Mouse (Mus musculus) ES-E14 (cell line): ENCODE data around the gene Serpinh1. TPM values are rescaled to one million over a fixed set of nuclear protein-coding genes. Genes with fewer than 3 reads are reported as not detected.

ENCODE experiments used
- DNase-seq: peaks from one replicate; pipeline ENCODE4 v3.0.0-alpha.2; 2013; ENCODE audit warnings: low read depth, low spot score
- H3K27ac ChIP-seq: 2 replicates; pipeline ENCODE4 v1.5.1; 2012; ENCODE audit warnings: low read depth, mild to moderate bottlenecking, low read length, moderate library complexity, mixed read lengths; ENCODE audit not compliant: poor library complexity, insufficient read depth, severe bottlenecking
- H3K36me3 ChIP-seq: 2 replicates; pipeline ENCODE4 v1.6.1; 2012; ENCODE audit warnings: mild to moderate bottlenecking, low read length, moderate library complexity, mixed read lengths; ENCODE audit not compliant: control insufficient read depth, poor library complexity, insufficient read depth, severe bottlenecking
- H3K4me1 ChIP-seq, 2 experiments: fragments of 150-350 bp in 1 of 2; sonication (generic) in 1 of 2; 2 replicates each; pipeline ENCODE4 v1.6.1; 2012; ENCODE audit warnings: low read length in 2 of 2, mild to moderate bottlenecking in 1 of 2, mixed read lengths in 1 of 2; ENCODE audit not compliant: control insufficient read depth in 2 of 2, insufficient read depth in 2 of 2, poor library complexity in 1 of 2
- H3K4me3 ChIP-seq, 2 experiments: fragments of 150-350 bp in 1 of 2; sonication (generic) in 1 of 2; 2 replicates each; pipeline ENCODE4 v1.5.1; 2012; ENCODE audit warnings: low read length in 2 of 2, low read depth in 1 of 2, mild to moderate bottlenecking in 1 of 2, mixed read lengths in 1 of 2; ENCODE audit not compliant: insufficient read depth in 1 of 2, poor library complexity in 1 of 2, severe bottlenecking in 1 of 2
- H3K9ac ChIP-seq: 2 replicates; pipeline ENCODE4 v1.6.1; 2012; ENCODE audit warnings: low read depth, mild to moderate bottlenecking, low read length, mixed read lengths; ENCODE audit not compliant: poor library complexity, insufficient read depth, severe bottlenecking
- H3K9me3 ChIP-seq: fragments of 150-350 bp; sonication (generic); 2 replicates; pipeline ENCODE4 v1.6.1; 2012; ENCODE audit warnings: low read depth, mild to moderate bottlenecking, low read length; ENCODE audit not compliant: control insufficient read depth, insufficient read depth
- CHD2 ChIP-seq: IDR thresholded peaks from 2 replicates; pipeline ENCODE4 v1.6.1; 2014; ENCODE audit warnings: mild to moderate bottlenecking, low read depth, low read length, inconsistent platforms
- HCFC1 ChIP-seq: IDR thresholded peaks from 2 replicates; pipeline ENCODE4 v1.6.1; 2012; ENCODE audit warnings: low read length, inconsistent platforms, borderline replicate concordance; ENCODE audit not compliant: insufficient read depth
- MAFK ChIP-seq: IDR thresholded peaks from 2 replicates; pipeline ENCODE4 v1.6.1; 2014; ENCODE audit warnings: mild to moderate bottlenecking, low read depth, low read length, inconsistent platforms; ENCODE audit not compliant: insufficient read depth
- ZC3H11A ChIP-seq: IDR thresholded peaks from 2 replicates; pipeline ENCODE4 v1.6.1; 2012; ENCODE audit warnings: low read depth, mild to moderate bottlenecking, inconsistent platforms, low read length, borderline replicate concordance
- ZNF384 ChIP-seq: IDR thresholded peaks from 2 replicates; pipeline ENCODE4 v1.6.1; 2012; ENCODE audit warnings: low read depth, low read length, inconsistent platforms
- in situ Hi-C, 2 experiments: fragments of 600-800 bp; cut with MboI; formaldehyde crosslinking; loops; one replicate each; pipeline ENCODE4 v1.15.1; 2025; ENCODE audit warnings: low sequenced_read_pairs in 2 of 2, inconsistent platforms in 1 of 2; ENCODE audit not compliant: unreplicated experiment in 2 of 2
- total RNA-seq: library from RNA; depleted of rRNA; stranded (reverse); fragments of 300-350 nt; gene quantifications from 2 replicates; pipeline ENCODE4 v1.2.3, GENCODE M21; 2012

Gene Serpinh1
- total RNA-seq, 1 experiment: 500 TPM

DNA sequence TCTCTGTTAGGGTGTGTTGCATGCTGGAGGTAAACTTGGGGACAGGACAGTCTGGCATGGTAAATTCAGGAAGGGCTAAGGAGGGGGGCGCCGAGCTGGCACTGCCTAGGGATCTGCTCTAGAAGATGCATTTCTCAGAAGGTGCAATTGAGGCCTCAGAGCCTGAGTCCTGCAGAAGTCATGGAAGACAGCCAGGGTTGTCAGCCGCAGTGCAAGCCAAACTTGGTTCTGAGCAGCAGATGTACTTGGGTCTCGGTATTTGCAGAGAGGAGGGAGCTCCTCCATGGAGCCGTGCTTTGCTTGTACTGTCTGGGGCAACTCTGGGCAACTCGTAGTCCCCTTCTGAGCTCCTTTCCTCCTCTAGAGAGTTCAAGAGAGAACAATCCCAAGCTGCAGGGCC is 26.9 kb downstream of the Serpinh1 start:
- H3K4me3 ChIP-seq: no peak overlapping the region
- no peak overlapping the region for H3K27ac ChIP-seq
- TF ChIP-seq ZNF384 (no peak), CHD2 (no peak), HCFC1 (no peak), ZC3H11A (no peak), MAFK (no peak)

DNA sequence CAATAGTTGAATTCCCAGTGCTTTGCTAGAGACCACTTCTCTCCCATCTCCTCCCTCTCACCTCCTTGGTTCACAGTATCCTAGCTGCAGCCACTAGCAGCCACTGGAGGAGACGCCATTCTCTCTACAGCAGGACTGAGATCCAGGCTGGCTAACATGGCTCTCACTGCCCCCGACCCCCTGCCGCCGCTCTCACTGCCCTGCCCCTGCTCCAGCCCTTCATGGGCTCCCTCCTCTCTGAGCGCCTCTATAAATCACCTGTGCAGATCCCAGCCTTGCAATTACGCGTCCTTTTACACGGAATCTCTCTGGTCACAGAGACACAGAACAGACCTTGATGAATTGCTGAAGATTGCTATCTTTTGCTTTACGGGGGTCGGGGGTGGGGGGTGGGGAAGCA is 28.2 kb downstream of the Serpinh1 start:
- TF ChIP-seq MAFK (no peak), ZNF384 (no peak), ZC3H11A (no peak), CHD2 (no peak), HCFC1 (no peak)
- in situ Hi-C loops: no loop called here
- DNase-seq: no peak
- no peak overlapping the region for H3K27ac ChIP-seq
- peaks cover 0 to 20% of the 10 kb centered on the region in 2 experiments; a peak in 3 of 4 replicates for H3K4me1 ChIP-seq
- no peak overlapping the region for H3K9ac ChIP-seq
- H3K4me3 ChIP-seq: no peak overlapping the region
- H3K9me3 ChIP-seq: no peaks in the 10 kb centered on the region
- no peaks in the 10 kb centered on the region for H3K36me3 ChIP-seq

More for the DNA sequence above, 26.9 kb downstream of the Serpinh1 start:
- in situ Hi-C loops: no loop called here
- no peaks in the 10 kb centered on the region for H3K36me3 ChIP-seq
- H3K9ac ChIP-seq: no peak overlapping the region
- peaks cover 0 to 21% of the 10 kb centered on the region in 2 experiments; a peak in 3 of 4 replicates for H3K4me1 ChIP-seq
- H3K9me3 ChIP-seq: no peaks in the 10 kb centered on the region
- DNase-seq: no peak

- Histone ChIP-seq H3K27ac (no peak overlapping the region), H3K9me3 (no peaks in the 10 kb centered on the region), H3K4me3 (no peak overlapping the region), H3K9ac (no peak overlapping the region), H3K4me1 (peaks cover 0 to 13% of the 10 kb centered on the region in 2 experiments; a peak in 3 of 4 replicates), H3K36me3 (no peaks in the 10 kb centered on the region)
- DNase-seq: no peak
- TF ChIP-seq ZNF384 (no peak), HCFC1 (no peak), CHD2 (no peak), MAFK (no peak), ZC3H11A (no peak)
- in situ Hi-C loops: no loop called here
Observed at GRCm38 (mm10) chr7:99323321-99323700, 29.7 kb downstream of the Serpinh1 start.

DNA sequence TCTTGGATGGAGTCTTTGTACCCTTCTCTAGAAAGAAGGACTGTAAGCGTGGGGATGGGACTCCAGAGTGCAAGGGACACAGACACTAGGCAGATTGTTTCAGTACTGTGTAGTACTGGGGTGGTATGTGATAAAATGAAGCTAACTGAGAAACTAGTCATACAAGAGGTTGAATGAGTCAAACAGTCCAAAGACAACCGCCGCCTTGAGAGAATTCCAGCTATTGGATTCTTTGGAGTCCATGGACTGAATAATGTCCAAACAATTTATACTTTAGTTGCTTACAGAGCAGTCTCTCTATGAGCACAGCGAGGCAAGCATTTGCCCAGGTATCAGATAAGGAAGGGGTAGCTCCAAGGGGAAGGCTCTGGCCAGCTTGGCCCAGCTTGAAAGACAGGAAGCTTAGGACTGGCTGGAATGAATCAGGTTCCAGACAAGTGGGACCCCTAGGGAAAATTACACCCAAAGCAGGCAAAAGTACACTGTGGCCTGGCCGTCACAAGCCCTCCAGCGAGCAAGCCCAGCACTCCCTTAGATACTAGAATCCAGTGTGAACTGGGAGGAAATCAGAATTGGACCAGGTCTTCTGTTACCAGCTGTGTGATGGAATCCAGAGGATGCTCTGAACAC is 30.2 kb downstream of the Serpinh1 start:
- Histone ChIP-seq H3K36me3 (no peaks in the 10 kb centered on the region), H3K4me1 (peaks cover 0 to 8% of the 10 kb centered on the region in 2 experiments; a peak in 2 of 4 replicates), H3K4me3 (no peak overlapping the region), H3K9ac (no peak overlapping the region), H3K9me3 (no peaks in the 10 kb centered on the region), H3K27ac (no peak overlapping the region)
- in situ Hi-C loops: no loop called here
- no peak for DNase-seq
- no peak for TF ChIP-seq ZNF384
- no peak for TF ChIP-seq CHD2
- no peak for TF ChIP-seq HCFC1
- TF ChIP-seq MAFK: no peak
- no peak for TF ChIP-seq ZC3H11A

- Histone ChIP-seq H3K9me3 (no peaks in the 10 kb centered on the region), H3K4me1 (peaks cover 0 to 3% of the 10 kb centered on the region in 2 experiments; a peak in 1 of 4 replicates), H3K27ac (no peak overlapping the region), H3K9ac (no peak overlapping the region), H3K36me3 (0 out of 2 replicates have a peak, but pooled peaks cover 4% of the 10 kb centered on the region), H3K4me3 (no peak overlapping the region)
- DNase-seq: no peak
- TF ChIP-seq MAFK: no peak
- TF ChIP-seq HCFC1: no peak
- TF ChIP-seq CHD2: no peak
- TF ChIP-seq ZNF384: no peak
- no peak for TF ChIP-seq ZC3H11A
- in situ Hi-C loops: no loop called here
Observed at GRCm38 (mm10) chr7:99320524-99320923, 32.5 kb downstream of the Serpinh1 start.
